26 mouse cellular contexts compared by ENCODE assay signal in the genomic region with DNA sequence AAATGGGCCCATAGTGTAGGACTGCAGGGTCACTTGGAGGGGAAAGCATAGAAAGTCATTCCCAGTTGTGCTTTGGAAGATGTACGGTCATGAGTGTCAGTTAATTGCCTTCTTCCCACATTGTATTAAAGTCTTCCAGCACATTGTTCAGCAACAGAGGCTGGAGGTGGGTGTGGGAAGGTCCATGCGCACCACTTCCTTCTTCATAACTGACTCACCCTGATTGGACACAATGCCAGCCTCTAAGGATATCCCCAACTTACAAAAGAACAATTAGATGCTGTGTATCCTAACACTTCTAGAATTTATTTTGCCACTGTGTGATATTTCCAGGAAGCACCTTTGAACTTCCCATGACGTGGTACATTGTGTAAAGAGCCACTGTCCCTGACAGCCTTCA.
DNase-seq lines count a peak whose midpoint lies in the region; ATAC-seq lines count a peak whose summit lies in the region.
"Had no signal": no experiment of that assay in that cellular context is flagged by ENCODE, and none has a peak within 500 bp of the region (broad histone marks: within the 10 kb centered on the region; RNA-seq: fewer than 3 reads in every experiment).

No protein-coding gene starts in this region.

- no peaks in the 10 kb centered on the region for H3K4me1 ChIP-seq in heart, embryonic 16.5 days (ENCODE audit: control insufficient read depth, insufficient read depth, low read length)
- no peaks in the 10 kb centered on the region for H3K4me1 ChIP-seq in stomach, embryonic 16.5 days (ENCODE audit: control insufficient read depth, insufficient read depth, low read length)
- H3K4me1 ChIP-seq: embryonic facial prominence, embryonic 10.5 days; forebrain, embryonic 10.5 days; forebrain, embryonic 13.5 days; hindbrain, embryonic 10.5 days; hindbrain, embryonic 13.5 days; intestine, embryonic 15.5 days had no signal

- intact Hi-C loops in heart, postnatal 36 days (cut with DNase I) = no loop called here

- 72% methylated on average over 3 of the region's 3 CpGs for WGBS in heart, embryonic 16.5 days
- WGBS in stomach, embryonic 16.5 days = 67% methylated on average over 3 of the region's 3 CpGs

- H3K4me3 ChIP-seq in heart, embryonic 16.5 days (ENCODE audit: low read length) = no peak overlapping the region
- no peak overlapping the region for H3K4me3 ChIP-seq in stomach, embryonic 16.5 days (replicated peaks; ENCODE audit: low read length)
- H3K4me3 ChIP-seq: embryonic facial prominence, embryonic 10.5 days; embryonic facial prominence, embryonic 13.5 days; erythroblast, embryonic 14.5 days; forebrain, embryonic 10.5 days; forebrain, embryonic 13.5 days; hindbrain, embryonic 10.5 days; hindbrain, embryonic 13.5 days; intestine, embryonic 15.5 days had no signal

- H3K27me3 ChIP-seq in heart, embryonic 16.5 days (ENCODE audit: control insufficient read depth, insufficient read depth, low read length) = no peaks in the 10 kb centered on the region
- no peaks in the 10 kb centered on the region for H3K27me3 ChIP-seq in stomach, embryonic 16.5 days (ENCODE audit: control insufficient read depth, insufficient read depth, low read length)
- H3K27me3 ChIP-seq: embryonic facial prominence, embryonic 13.5 days; forebrain, embryonic 13.5 days; hindbrain, embryonic 13.5 days; intestine, embryonic 15.5 days had no signal

- H3K4me2 ChIP-seq in heart, embryonic 16.5 days (ENCODE audit: low read depth, low read length) = no peak overlapping the region
- H3K4me2 ChIP-seq in stomach, embryonic 16.5 days (ENCODE audit: low read depth, low read length) = no peak overlapping the region
- H3K4me2 ChIP-seq: embryonic facial prominence, embryonic 13.5 days; forebrain, embryonic 13.5 days; hindbrain, embryonic 13.5 days; intestine, embryonic 15.5 days had no signal

- no peak overlapping the region for H3K27ac ChIP-seq in heart, embryonic 16.5 days (ENCODE audit: low read length)
- H3K27ac ChIP-seq in stomach, embryonic 16.5 days (ENCODE audit: low read length) = no peak overlapping the region
- H3K27ac ChIP-seq: embryonic facial prominence, embryonic 10.5 days; embryonic facial prominence, embryonic 13.5 days; forebrain, embryonic 10.5 days; forebrain, embryonic 13.5 days; hindbrain, embryonic 10.5 days; hindbrain, embryonic 13.5 days; intestine, embryonic 15.5 days had no signal

- no peak for DNase-seq in heart, postnatal 36 days
- DNase-seq in kidney, adult 9 months = peak; percentile 12
- DNase-seq in kidney, postnatal 25 days = no peak
- DNase-seq in fat pad, adult 2 months (ENCODE audit: extremely low read depth, low read depth, low spot score) = peak; percentile 13
- no peak for DNase-seq in layer of hippocampus, postnatal 14 days (ENCODE audit: low spot score in 2 of 2)
- DNase-seq: adrenal gland, adult 2 months; adrenal gland, postnatal 14 days; cerebellum, adult 11 months; cerebellum, adult 2 months; cerebellum, adult 9-11 months; embryo, embryonic 11 days; gastrocnemius, postnatal 10 days; gastrocnemius, postnatal 36 days had no signal

- H3K9ac ChIP-seq in heart, embryonic 16.5 days (ENCODE audit: low read length) = no peak overlapping the region
- no peak overlapping the region for H3K9ac ChIP-seq in stomach, embryonic 16.5 days (ENCODE audit: low read length)
- H3K9ac ChIP-seq: embryonic facial prominence, embryonic 13.5 days; forebrain, embryonic 13.5 days; hindbrain, embryonic 13.5 days; intestine, embryonic 15.5 days had no signal

- no peaks in the 10 kb centered on the region for H3K36me3 ChIP-seq in heart, embryonic 16.5 days (ENCODE audit: control insufficient read depth, insufficient read depth)
- H3K36me3 ChIP-seq in stomach, embryonic 16.5 days (ENCODE audit: control insufficient read depth, insufficient read depth, low read length) = no peaks in the 10 kb centered on the region
- H3K36me3 ChIP-seq: embryonic facial prominence, embryonic 10.5 days; embryonic facial prominence, embryonic 13.5 days; forebrain, embryonic 10.5 days; hindbrain, embryonic 10.5 days; hindbrain, embryonic 13.5 days; intestine, embryonic 15.5 days had no signal

- no peaks in the 10 kb centered on the region for H3K9me3 ChIP-seq in heart, embryonic 16.5 days (replicated peaks; ENCODE audit: control insufficient read depth, low read length)
- no peaks in the 10 kb centered on the region for H3K9me3 ChIP-seq in stomach, embryonic 16.5 days (replicated peaks; ENCODE audit: control insufficient read depth, low read length)
- H3K9me3 ChIP-seq: embryonic facial prominence, embryonic 10.5 days; embryonic facial prominence, embryonic 13.5 days; forebrain, embryonic 10.5 days; forebrain, embryonic 13.5 days; hindbrain, embryonic 10.5 days; hindbrain, embryonic 13.5 days; intestine, embryonic 15.5 days had no signal

- ATAC-seq in heart, embryonic 16.5 days (replicated peaks; ENCODE audit: extremely low read depth, insufficient read depth, low FRiP score) = peak; percentile 37; the same call in 1 of the 2 replicates
- peak; percentile 33; the same call in 1 of the 2 replicates for ATAC-seq in stomach, embryonic 16.5 days (ENCODE audit: insufficient read depth, low FRiP score)
- ATAC-seq: CD4-positive, CD25-positive, alpha-beta regulatory T cell, adult 4 months; forebrain, embryonic 13.5 days; forebrain, embryonic 16.5 days; hindbrain, embryonic 16.5 days; intestine, embryonic 15.5 days had no signal

Comparison
In these comparisons a context has a peak if more than half of its experiments do, and no peak if none do; other contexts are left out.
1. DNase-seq: peak in kidney, adult 9 months (single experiment) and fat pad, adult 2 months (single experiment); none in heart, postnatal 36 days (0 of 2), kidney, postnatal 25 days (0 of 2) and layer of hippocampus, postnatal 14 days (0 of 2).